Mouse (Mus musculus) limb, embryonic 13.5 days (tissue): ENCODE measurements around the gene Nbr1. TPM values are rescaled to one million over a fixed set of nuclear protein-coding genes. Genes with fewer than 3 reads are reported as not detected.
"Not testable (repeated sequence)": the region's sequence is repeated elsewhere in the genome, so short reads cannot be mapped to it uniquely, and the experiment has no call there.

Experiments
- ATAC-seq: fragments of 200-750 bp; cut with Nextera tagmentation; 2 replicates; pipeline ENCODE4 v1.8.0; 2017; ENCODE audit warnings: low read depth, moderate number of reproducible peaks, moderate TSS enrichment; ENCODE audit not compliant: low FRiP score
- H3K27ac ChIP-seq: fragments of 300-500 bp; sonication (generic); 2 replicates; pipeline ENCODE4 v1.5.1; 2015; ENCODE audit warnings: inconsistent platforms, mild to moderate bottlenecking, moderate library complexity
- H3K27me3 ChIP-seq: fragments of 300-500 bp; sonication (generic); 2 replicates; pipeline ENCODE4 v1.6.1; 2015; ENCODE audit warnings: mild to moderate bottlenecking, inconsistent platforms
- H3K36me3 ChIP-seq: fragments of 300-500 bp; sonication (generic); 2 replicates; pipeline ENCODE4 v1.6.1; 2015; ENCODE audit warnings: inconsistent platforms, mild to moderate bottlenecking, moderate library complexity
- H3K4me1 ChIP-seq: fragments of 300-500 bp; sonication (generic); 2 replicates; pipeline ENCODE4 v1.6.1; 2015; ENCODE audit warnings: inconsistent platforms
- H3K4me2 ChIP-seq: fragments of 300-500 bp; sonication (generic); replicated peaks from 2 replicates; pipeline ENCODE4 v1.6.1; 2015; ENCODE audit warnings: inconsistent platforms, mild to moderate bottlenecking, moderate library complexity
- H3K4me3 ChIP-seq: fragments of 300-500 bp; sonication (generic); 2 replicates; pipeline ENCODE4 v1.5.1; 2015; ENCODE audit warnings: moderate library complexity, mild to moderate bottlenecking, inconsistent platforms
- H3K9ac ChIP-seq: fragments of 300-500 bp; sonication (generic); 2 replicates; pipeline ENCODE4 v1.6.1; 2015; ENCODE audit warnings: mild to moderate bottlenecking, inconsistent platforms
- H3K9me3 ChIP-seq: fragments of 300-500 bp; sonication (generic); 2 replicates; pipeline ENCODE4 v1.6.1; 2016; ENCODE audit warnings: inconsistent platforms
- WGBS: fragments of 180-500 bp; shearing (Covaris S2); methylation state at CpG from one replicate; pipeline ENCODE4 v1.1.7; 2015; 5-methylcytosine and 5-hydroxymethylcytosine counted together
- polyA plus RNA-seq: library from polyadenylated mRNA; unstranded; fragments of >200 nt; fragmentation: Nextera tagmentation; extraction: Ambion mirVana; gene quantifications from 2 replicates; pipeline ENCODE4 v1.2.1, GENCODE M21; 2015

Gene Nbr1
- polyA plus RNA-seq, 1 experiment from 2014 or later, result 78.1 TPM

- WGBS, result under 1% methylated on average over 37 of the region's 37 CpGs
- peak overlapping the region; percentile 90 for H3K27ac ChIP-seq
- H3K27me3 ChIP-seq, result no peaks in the 10 kb centered on the region
- peak overlapping the region; percentile 84 for H3K9ac ChIP-seq
- H3K36me3 ChIP-seq, result peaks cover 27% of the 10 kb centered on the region
- H3K4me3 ChIP-seq, result peak overlapping the region; percentile 81
- peak; percentile 98 for ATAC-seq
- H3K4me2 ChIP-seq, result peak overlapping the region; percentile 73
- H3K4me1 ChIP-seq, result peaks cover 24% of the 10 kb centered on the region
- no peaks in the 10 kb centered on the region for H3K9me3 ChIP-seq
Observed at GRCm38 (mm10) chr11:101552476-101553300, 739 bp downstream of the Nbr1 start.

GRCm38 (mm10) chr11:101553354-101553930 is 1.5 kb downstream of the Nbr1 start:
- Histone ChIP-seq H3K9ac (peak overlapping the region; percentile 84), H3K36me3 (peaks cover 32% of the 10 kb centered on the region), H3K9me3 (no peaks in the 10 kb centered on the region), H3K27me3 (no peaks in the 10 kb centered on the region), H3K4me1 (peaks cover 24% of the 10 kb centered on the region), H3K4me3 (peak overlapping the region; percentile 81), H3K4me2 (peak overlapping the region; percentile 73), H3K27ac (peak overlapping the region; percentile 84)
- 12% methylated on average over 8 of the region's 8 CpGs for WGBS
- no peak for ATAC-seq

GRCm38 (mm10) chr11:101556541-101556940 is 4.6 kb downstream of the Nbr1 start:
- Histone ChIP-seq H3K27me3 (no peaks in the 10 kb centered on the region), H3K27ac (no peak overlapping the region), H3K9ac (no peak overlapping the region), H3K36me3 (peaks cover 59% of the 10 kb centered on the region), H3K4me2 (no peak overlapping the region), H3K4me3 (no peak overlapping the region), H3K9me3 (no peaks in the 10 kb centered on the region), H3K4me1 (peaks cover 14% of the 10 kb centered on the region)
- WGBS, result 89% methylated on average over 7 of the region's 7 CpGs
- ATAC-seq, result no peak

GRCm38 (mm10) chr11:101556954-101557353 is 5.0 kb downstream of the Nbr1 start:
- H3K27me3 ChIP-seq, result no peaks in the 10 kb centered on the region
- H3K36me3 ChIP-seq, result peaks cover 60% of the 10 kb centered on the region
- H3K4me2 ChIP-seq, result no peak overlapping the region
- no peaks in the 10 kb centered on the region for H3K9me3 ChIP-seq
- H3K27ac ChIP-seq, result no peak overlapping the region
- ATAC-seq, result no peak
- peaks cover 14% of the 10 kb centered on the region for H3K4me1 ChIP-seq
- 81% methylated on average over 2 of the region's 2 CpGs for WGBS
- no peak overlapping the region for H3K4me3 ChIP-seq
- H3K9ac ChIP-seq, result no peak overlapping the region

- Histone ChIP-seq H3K9me3 (no peaks in the 10 kb centered on the region), H3K9ac (no peak overlapping the region), H3K4me2 (no peak overlapping the region), H3K36me3 (peaks cover 82% of the 10 kb centered on the region), H3K27me3 (no peaks in the 10 kb centered on the region), H3K4me1 (no peaks in the 10 kb centered on the region), H3K4me3 (no peak overlapping the region), H3K27ac (no peak overlapping the region)
- no peak for ATAC-seq
- WGBS, result 42% methylated on average over 5 of the region's 5 CpGs
Observed at GRCm38 (mm10) chr11:101562391-101562790, 10.4 kb downstream of the Nbr1 start.

- H3K27ac ChIP-seq, result no peak overlapping the region
- no peak for ATAC-seq
- WGBS, result 90% methylated on average over 3 of the region's 3 CpGs
- H3K9ac ChIP-seq, result no peak overlapping the region
- no peaks in the 10 kb centered on the region for H3K27me3 ChIP-seq
- no peaks in the 10 kb centered on the region for H3K4me1 ChIP-seq
- no peak overlapping the region for H3K4me3 ChIP-seq
- peaks cover 89% of the 10 kb centered on the region for H3K36me3 ChIP-seq
- no peak overlapping the region for H3K4me2 ChIP-seq
- H3K9me3 ChIP-seq, result no peaks in the 10 kb centered on the region
Observed at GRCm38 (mm10) chr11:101568421-101568820, 16.5 kb downstream of the Nbr1 start.

GRCm38 (mm10) chr11:101576116-101576515 is 24.2 kb downstream of the Nbr1 start:
- H3K9ac ChIP-seq, result no peak overlapping the region
- peaks cover 95% of the 10 kb centered on the region for H3K36me3 ChIP-seq
- ATAC-seq, result no peak
- H3K27me3 ChIP-seq, result no peaks in the 10 kb centered on the region
- no peak overlapping the region for H3K4me2 ChIP-seq
- H3K4me3 ChIP-seq, result no peak overlapping the region
- H3K9me3 ChIP-seq, result no peaks in the 10 kb centered on the region
- no peaks in the 10 kb centered on the region for H3K4me1 ChIP-seq
- no peak overlapping the region for H3K27ac ChIP-seq
- 79% methylated on average over 6 of the region's 6 CpGs for WGBS

GRCm38 (mm10) chr11:101581081-101581764 is 29.3 kb downstream of the Nbr1 start:
- H3K27me3 ChIP-seq, result no peaks in the 10 kb centered on the region
- H3K4me2 ChIP-seq, result no peak overlapping the region
- peaks cover 9% of the 10 kb centered on the region for H3K4me1 ChIP-seq
- no peaks in the 10 kb centered on the region for H3K9me3 ChIP-seq
- peaks cover 48% of the 10 kb centered on the region for H3K36me3 ChIP-seq
- WGBS, result 71% methylated on average over 6 of the region's 6 CpGs
- H3K27ac ChIP-seq, result no peak overlapping the region
- no peak for ATAC-seq
- H3K4me3 ChIP-seq, result no peak overlapping the region
- no peak overlapping the region for H3K9ac ChIP-seq

GRCm38 (mm10) chr11:101582054-101583035 is 30.4 kb downstream of the Nbr1 start, which contains the start of gene Tmem106a:
Gene Tmem106a (plus strand): TSS chr11:101582242.
- Histone ChIP-seq H3K9ac (peak within 1 kb of the TSS; percentile 57), H3K4me2 (peak within 1 kb of the TSS; percentile 65), H3K36me3 (peaks cover 41% of the 10 kb centered on the region), H3K27me3 (no peaks in the 10 kb centered on the region), H3K4me1 (peaks cover 9% of the 10 kb centered on the region), H3K27ac (no peak within 1 kb of the TSS), H3K4me3 (peak within 1 kb of the TSS; percentile 41), H3K9me3 (no peaks in the 10 kb centered on the region)
- 19% methylated on average over 30 of the region's 31 CpGs for WGBS
- ATAC-seq, result peak; percentile 36; the same call in 1 of the 2 replicates

GRCm38 (mm10) chr11:101583205-101583604 is 31.3 kb downstream of the Nbr1 start:
- WGBS, result 89% methylated on average over 2 of the region's 2 CpGs
- Histone ChIP-seq H3K4me1 (peaks cover 9% of the 10 kb centered on the region), H3K4me2 (no peak overlapping the region), H3K9me3 (no peaks in the 10 kb centered on the region), H3K4me3 (no peak overlapping the region), H3K27me3 (no peaks in the 10 kb centered on the region), H3K9ac (no peak overlapping the region), H3K36me3 (peaks cover 33% of the 10 kb centered on the region), H3K27ac (no peak overlapping the region)
- no peak for ATAC-seq

GRCm38 (mm10) chr11:101585031-101585430 is 33.1 kb downstream of the Nbr1 start:
- H3K27ac ChIP-seq, H3K27me3 ChIP-seq, H3K4me1 ChIP-seq, H3K4me3 ChIP-seq, H3K4me2 ChIP-seq, ATAC-seq, H3K9ac ChIP-seq, H3K9me3 ChIP-seq: not testable (repeated sequence)
- peaks cover 17% of the 10 kb centered on the region for H3K36me3 ChIP-seq
- 96% methylated on average over 1 of the region's 1 CpGs for WGBS
